Mouse (Mus musculus): Measurements from ENCODE around the gene S100a16.

DNA sequence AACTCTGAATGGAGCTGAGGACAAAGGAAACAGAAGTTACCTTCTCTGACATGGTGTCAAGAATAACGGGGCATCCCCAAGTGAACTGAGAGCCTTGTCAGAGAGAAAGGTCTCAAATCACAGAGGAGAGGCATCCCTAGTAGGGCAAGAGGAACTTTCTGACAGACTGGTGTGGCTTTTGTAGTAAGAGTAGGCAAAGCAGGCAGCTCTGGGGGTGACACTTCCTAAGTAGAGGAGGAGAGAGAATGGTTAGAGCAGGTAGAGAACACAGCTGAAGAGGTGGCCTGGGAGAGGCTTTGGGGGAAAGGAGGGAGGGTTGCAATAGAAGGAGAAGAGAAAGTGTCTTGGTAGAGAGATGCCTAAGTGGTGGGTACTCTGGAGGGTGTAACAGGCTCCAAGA is 1.6 kb upstream of the S100a16 start:
- TF ChIP-seq CTCF (conservative IDR thresholded peaks at IDR 0.05; ENCODE audit: low read length) (no peak), NANOG (IDR thresholded peaks at IDR 0.05; ENCODE audit: borderline replicate concordance, low read length) (no peak)
